Mouse (Mus musculus): ENCODE measurements around the gene Slc7a5. TPM values are rescaled to one million over a fixed set of nuclear protein-coding genes. Genes with fewer than 3 reads are reported as not detected.

Gene Slc7a5
- polyA plus RNA-seq, 1 experiment: 80.8 TPM

DNA sequence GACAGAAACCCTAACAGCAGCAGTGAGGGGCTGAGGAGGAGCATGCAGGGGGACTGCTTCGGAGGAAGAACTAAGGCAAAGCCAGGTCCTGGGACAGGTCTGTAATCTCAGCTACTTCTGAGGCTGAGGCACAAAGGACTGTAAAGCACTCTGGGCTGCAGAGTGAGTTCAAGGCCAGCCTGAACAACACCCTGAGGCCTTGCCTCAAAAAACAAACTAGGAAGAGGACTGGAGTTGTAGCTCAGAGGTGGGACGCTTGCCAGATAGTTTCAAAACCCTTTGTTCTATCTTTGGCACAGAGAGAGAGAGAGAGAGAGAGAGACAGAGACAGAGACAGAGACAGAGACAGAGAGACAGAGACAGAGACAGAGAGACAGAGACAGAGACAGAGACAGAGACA lies 53.9 kb downstream of the Slc7a5 start:
- TF ChIP-seq CTCF (IDR thresholded peaks at IDR 0.05; ENCODE audit: low read depth, low read length): no peak
- no peak for TF ChIP-seq EP300 (IDR thresholded peaks at IDR 0.05; ENCODE audit: insufficient read depth, low read depth, low read length)
- TF ChIP-seq POLR2A (IDR thresholded peaks at IDR 0.05; ENCODE audit: insufficient read depth, low read length): no peak
- H3K9ac ChIP-seq (ENCODE audit: low read depth, poor library complexity, severe bottlenecking): no peak overlapping the region; the same call in 1 of the 2 replicates
- H3K9me3 ChIP-seq (replicated peaks; ENCODE audit: control insufficient read depth, insufficient read depth, low read length, poor library complexity, severe bottlenecking): no peaks in the 10 kb centered on the region
- peaks cover 2% of the 10 kb centered on the region for H3K4me1 ChIP-seq (ENCODE audit: control insufficient read depth, insufficient read depth, low read length)
- no peak overlapping the region for H3K4me3 ChIP-seq (ENCODE audit: low read depth, low read length)
- H3K27ac ChIP-seq (ENCODE audit: insufficient read depth, low read length): peak overlapping the region; percentile 3; the same call in 1 of the 2 replicates
- H3K36me3 ChIP-seq (ENCODE audit: control insufficient read depth, insufficient read depth, low read length, poor library complexity, severe bottlenecking): no peaks in the 10 kb centered on the region
- H3K27me3 ChIP-seq (ENCODE audit: control insufficient read depth, insufficient read depth, low read length, poor library complexity, severe bottlenecking): no peaks in the 10 kb centered on the region

DNA sequence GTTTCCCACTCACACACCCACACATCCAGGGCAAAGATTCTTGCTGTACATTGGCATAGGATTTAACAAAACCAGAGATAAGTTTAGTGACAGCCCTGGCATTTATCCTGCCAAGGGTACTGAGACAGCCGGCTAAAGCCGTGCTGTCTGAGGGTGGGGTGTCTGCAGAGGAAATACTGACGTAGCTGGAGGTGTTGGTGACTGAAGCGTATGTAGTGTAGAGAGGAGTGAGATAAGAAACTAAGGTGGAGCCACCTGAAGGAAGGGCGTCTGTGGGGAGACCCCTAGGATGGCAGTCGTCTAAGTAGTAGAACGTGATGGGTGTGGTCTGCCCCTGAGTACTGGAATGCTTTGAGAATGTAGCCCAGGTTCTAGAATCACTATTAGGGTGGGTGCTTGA lies 55.0 kb downstream of the Slc7a5 start:
- Histone ChIP-seq H3K4me1 (ENCODE audit: control insufficient read depth, insufficient read depth, low read length) (peaks cover 2% of the 10 kb centered on the region), H3K9ac (ENCODE audit: low read depth, poor library complexity, severe bottlenecking) (peak overlapping the region; percentile 88), H3K27me3 (ENCODE audit: control insufficient read depth, insufficient read depth, low read length, poor library complexity, severe bottlenecking) (no peaks in the 10 kb centered on the region)

DNA sequence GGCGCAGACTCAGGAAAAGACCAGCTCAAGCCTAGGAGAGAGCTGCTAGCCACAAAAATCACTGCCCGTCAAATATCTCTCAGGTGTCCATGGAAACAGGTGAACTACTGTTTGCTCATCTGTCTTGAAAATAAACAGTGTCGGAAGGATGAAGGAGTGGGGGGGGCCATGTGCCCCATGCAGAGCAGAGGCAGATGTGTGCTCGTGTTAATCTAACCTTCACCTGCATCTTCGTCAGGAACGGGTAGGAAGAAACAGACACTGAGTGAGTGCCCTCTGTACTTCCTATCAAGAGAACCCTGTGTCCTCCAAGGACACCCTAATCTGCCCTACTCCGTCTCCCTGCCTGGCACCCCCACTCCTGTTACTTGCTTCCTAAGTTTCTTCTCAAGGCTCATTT lies 55.8 kb downstream of the Slc7a5 start:
- H3K4me3 ChIP-seq (ENCODE audit: low read depth, low read length): peak overlapping the region; percentile 34
- no peaks in the 10 kb centered on the region for H3K9me3 ChIP-seq (replicated peaks; ENCODE audit: control insufficient read depth, insufficient read depth, low read length, poor library complexity, severe bottlenecking)
- H3K36me3 ChIP-seq (ENCODE audit: control insufficient read depth, insufficient read depth, low read length, poor library complexity, severe bottlenecking): no peaks in the 10 kb centered on the region
- no peaks in the 10 kb centered on the region for H3K27me3 ChIP-seq (ENCODE audit: control insufficient read depth, insufficient read depth, low read length, poor library complexity, severe bottlenecking)
- H3K27ac ChIP-seq (ENCODE audit: insufficient read depth, low read length): peak overlapping the region; percentile 71
- TF ChIP-seq POLR2A (IDR thresholded peaks at IDR 0.05; ENCODE audit: insufficient read depth, low read length) (no peak), EP300 (IDR thresholded peaks at IDR 0.05; ENCODE audit: insufficient read depth, low read depth, low read length) (no peak), CTCF (IDR thresholded peaks at IDR 0.05; ENCODE audit: low read depth, low read length) (no peak)
- H3K4me1 ChIP-seq (ENCODE audit: control insufficient read depth, insufficient read depth, low read length): peaks cover 2% of the 10 kb centered on the region
- peak overlapping the region; percentile 88 for H3K9ac ChIP-seq (ENCODE audit: low read depth, poor library complexity, severe bottlenecking)

More for the DNA sequence above, 55.0 kb downstream of the Slc7a5 start:
- no peak for TF ChIP-seq POLR2A (IDR thresholded peaks at IDR 0.05; ENCODE audit: insufficient read depth, low read length)
- no peak for TF ChIP-seq CTCF (IDR thresholded peaks at IDR 0.05; ENCODE audit: low read depth, low read length)
- TF ChIP-seq EP300 (IDR thresholded peaks at IDR 0.05; ENCODE audit: insufficient read depth, low read depth, low read length): no peak
- peak overlapping the region; percentile 71 for H3K27ac ChIP-seq (ENCODE audit: insufficient read depth, low read length)
- no peaks in the 10 kb centered on the region for H3K36me3 ChIP-seq (ENCODE audit: control insufficient read depth, insufficient read depth, low read length, poor library complexity, severe bottlenecking)
- no peak overlapping the region for H3K4me3 ChIP-seq (ENCODE audit: low read depth, low read length)
- H3K9me3 ChIP-seq (replicated peaks; ENCODE audit: control insufficient read depth, insufficient read depth, low read length, poor library complexity, severe bottlenecking): no peaks in the 10 kb centered on the region

DNA sequence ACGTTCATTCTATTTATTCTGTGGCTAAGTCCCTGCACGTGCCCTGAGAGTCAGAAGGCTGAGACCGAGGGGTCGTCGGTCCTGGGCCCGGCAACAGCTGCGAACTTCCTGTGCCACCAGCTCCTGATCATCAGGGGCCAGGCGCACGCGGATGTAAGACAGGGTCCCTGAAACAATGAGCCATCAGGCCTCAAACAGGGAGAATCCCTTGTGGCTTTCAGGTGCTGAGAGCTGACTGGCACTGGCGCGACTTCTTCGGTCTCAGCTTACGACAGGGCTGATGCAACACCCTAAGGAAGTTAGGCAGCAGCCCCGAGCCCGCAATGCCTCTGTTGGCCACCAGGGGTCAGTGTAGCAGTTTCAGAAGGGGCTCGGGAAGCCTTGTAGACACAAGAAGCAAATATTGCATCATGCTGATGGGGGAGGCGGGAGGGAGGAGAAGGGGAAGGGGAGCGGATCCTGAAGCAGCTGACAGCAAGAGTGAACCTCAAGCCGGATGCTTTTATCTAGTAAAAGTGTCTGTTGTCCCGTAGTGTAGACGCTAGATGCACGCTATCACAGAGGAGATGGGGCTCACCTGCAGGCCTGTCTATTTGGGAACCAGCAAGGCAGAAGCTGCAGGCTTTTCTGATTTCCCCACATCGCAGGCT lies 56.5 kb downstream of the Slc7a5 start:
- H3K4me1 ChIP-seq (ENCODE audit: control insufficient read depth, insufficient read depth, low read length): peaks cover 2% of the 10 kb centered on the region
- H3K27ac ChIP-seq (ENCODE audit: insufficient read depth, low read length): peak overlapping the region; percentile 82
- no peaks in the 10 kb centered on the region for H3K27me3 ChIP-seq (ENCODE audit: control insufficient read depth, insufficient read depth, low read length, poor library complexity, severe bottlenecking)
- peak overlapping the region; percentile 34 for H3K4me3 ChIP-seq (ENCODE audit: low read depth, low read length)
- peak; percentile 92 for TF ChIP-seq EP300 (IDR thresholded peaks at IDR 0.05; ENCODE audit: insufficient read depth, low read depth, low read length)
- peak; percentile 97 for TF ChIP-seq CTCF (IDR thresholded peaks at IDR 0.05; ENCODE audit: low read depth, low read length)
- no peak for TF ChIP-seq POLR2A (IDR thresholded peaks at IDR 0.05; ENCODE audit: insufficient read depth, low read length)
- H3K9me3 ChIP-seq (replicated peaks; ENCODE audit: control insufficient read depth, insufficient read depth, low read length, poor library complexity, severe bottlenecking): no peaks in the 10 kb centered on the region
- H3K36me3 ChIP-seq (ENCODE audit: control insufficient read depth, insufficient read depth, low read length, poor library complexity, severe bottlenecking): no peaks in the 10 kb centered on the region
- H3K9ac ChIP-seq (ENCODE audit: low read depth, poor library complexity, severe bottlenecking): peak overlapping the region; percentile 88

DNA sequence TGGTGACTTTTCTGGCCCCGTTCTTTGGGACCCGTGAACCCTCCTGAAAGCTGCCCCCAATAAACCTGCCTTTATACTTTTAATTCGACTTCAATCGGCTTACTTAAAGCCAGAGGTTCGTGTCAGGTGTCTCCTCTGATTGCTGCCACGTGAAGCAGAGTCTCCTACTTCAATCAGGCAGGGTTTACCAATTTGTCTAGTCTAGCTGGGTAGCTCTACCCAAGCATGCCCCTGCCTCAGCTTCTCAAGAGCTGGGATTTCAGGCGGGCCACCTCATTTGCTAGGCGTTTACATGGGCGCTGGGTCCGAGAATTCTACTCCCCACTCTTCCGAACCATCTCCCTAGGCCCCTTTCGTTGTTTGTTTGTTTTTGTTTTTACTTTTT lies 57.1 kb downstream of the Slc7a5 start:
- no peaks in the 10 kb centered on the region for H3K36me3 ChIP-seq (ENCODE audit: control insufficient read depth, insufficient read depth, low read length, poor library complexity, severe bottlenecking)
- H3K9ac ChIP-seq (ENCODE audit: low read depth, poor library complexity, severe bottlenecking): peak overlapping the region; percentile 88
- H3K4me1 ChIP-seq (ENCODE audit: control insufficient read depth, insufficient read depth, low read length): peaks cover 2% of the 10 kb centered on the region
- no peaks in the 10 kb centered on the region for H3K9me3 ChIP-seq (replicated peaks; ENCODE audit: control insufficient read depth, insufficient read depth, low read length, poor library complexity, severe bottlenecking)
- peak overlapping the region; percentile 31 for H3K4me3 ChIP-seq (ENCODE audit: low read depth, low read length)
- TF ChIP-seq EP300 (IDR thresholded peaks at IDR 0.05; ENCODE audit: insufficient read depth, low read depth, low read length) (no peak), POLR2A (IDR thresholded peaks at IDR 0.05; ENCODE audit: insufficient read depth, low read length) (no peak), CTCF (IDR thresholded peaks at IDR 0.05; ENCODE audit: low read depth, low read length) (no peak)
- H3K27ac ChIP-seq (ENCODE audit: insufficient read depth, low read length): peak overlapping the region; percentile 82
- no peaks in the 10 kb centered on the region for H3K27me3 ChIP-seq (ENCODE audit: control insufficient read depth, insufficient read depth, low read length, poor library complexity, severe bottlenecking)

DNA sequence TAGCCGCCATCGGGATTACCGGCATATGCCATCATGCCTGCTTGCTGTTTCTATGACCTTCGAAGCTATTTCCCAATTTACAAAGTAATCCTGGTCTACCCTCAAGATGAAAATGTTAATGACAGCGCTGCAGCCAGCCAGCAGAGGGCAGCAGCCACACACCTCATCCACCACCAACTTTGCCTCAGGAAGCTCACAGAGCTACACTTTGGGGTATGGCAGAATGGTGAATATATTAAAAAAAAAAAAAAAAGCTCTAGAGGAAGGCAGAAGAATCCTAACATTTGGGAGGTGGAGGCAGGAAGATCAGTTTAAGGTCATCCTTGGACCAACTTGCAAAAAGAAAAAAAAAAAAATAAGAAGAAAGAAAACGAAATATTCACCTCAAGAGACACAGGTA lies 57.5 kb downstream of the Slc7a5 start:
- H3K4me3 ChIP-seq (ENCODE audit: low read depth, low read length): no peak overlapping the region; the same call in 1 of the 2 replicates
- TF ChIP-seq CTCF (IDR thresholded peaks at IDR 0.05; ENCODE audit: low read depth, low read length) (peak; percentile 98), POLR2A (IDR thresholded peaks at IDR 0.05; ENCODE audit: insufficient read depth, low read length) (no peak), EP300 (IDR thresholded peaks at IDR 0.05; ENCODE audit: insufficient read depth, low read depth, low read length) (no peak)
- H3K27ac ChIP-seq (ENCODE audit: insufficient read depth, low read length): peak overlapping the region; percentile 82
- no peaks in the 10 kb centered on the region for H3K36me3 ChIP-seq (ENCODE audit: control insufficient read depth, insufficient read depth, low read length, poor library complexity, severe bottlenecking)
- no peaks in the 10 kb centered on the region for H3K27me3 ChIP-seq (ENCODE audit: control insufficient read depth, insufficient read depth, low read length, poor library complexity, severe bottlenecking)
- peaks cover 2% of the 10 kb centered on the region for H3K4me1 ChIP-seq (ENCODE audit: control insufficient read depth, insufficient read depth, low read length)
- H3K9ac ChIP-seq (ENCODE audit: low read depth, poor library complexity, severe bottlenecking): peak overlapping the region; percentile 88
- H3K9me3 ChIP-seq (replicated peaks; ENCODE audit: control insufficient read depth, insufficient read depth, low read length, poor library complexity, severe bottlenecking): no peaks in the 10 kb centered on the region
